Mouse (Mus musculus) neural tube, embryonic 14.5 days (tissue): ENCODE data around the gene Yjefn3. TPM values are rescaled to one million over a fixed set of nuclear protein-coding genes. Genes with fewer than 3 reads are reported as not detected.

Experiments
- ATAC-seq: fragments of 200-750 bp; cut with Nextera tagmentation; 2 replicates; pipeline ENCODE4 v1.8.0; 2017; ENCODE audit warnings: low read depth, mild to moderate bottlenecking, moderate TSS enrichment, moderate library complexity
- H3K27ac ChIP-seq: fragments of 300-500 bp; sonication (generic); 2 replicates; pipeline ENCODE4 v1.5.1; 2014; ENCODE audit warnings: low read depth, mild to moderate bottlenecking, control low read depth, low read length, moderate library complexity, mixed read lengths
- H3K27me3 ChIP-seq: fragments of 300-500 bp; sonication (generic); 2 replicates; pipeline ENCODE4 v1.6.1; 2014; ENCODE audit warnings: low read length; ENCODE audit not compliant: control insufficient read depth, insufficient read depth
- H3K36me3 ChIP-seq: fragments of 300-500 bp; sonication (generic); 2 replicates; pipeline ENCODE4 v1.6.1; 2014; ENCODE audit warnings: low read length, mixed read lengths; ENCODE audit not compliant: control insufficient read depth, insufficient read depth
- H3K4me1 ChIP-seq: fragments of 300-500 bp; sonication (generic); 2 replicates; pipeline ENCODE4 v1.6.1; 2014; ENCODE audit warnings: low read length; ENCODE audit not compliant: control insufficient read depth, insufficient read depth
- H3K4me2 ChIP-seq: fragments of 300-500 bp; sonication (generic); 2 replicates; pipeline ENCODE4 v1.6.1; 2014; ENCODE audit warnings: mild to moderate bottlenecking, low read depth, low read length, control low read depth
- H3K4me3 ChIP-seq: fragments of 300-500 bp; sonication (generic); 2 replicates; pipeline ENCODE4 v1.5.1; 2014; ENCODE audit warnings: low read depth, low read length, control low read depth, mixed read lengths
- H3K9ac ChIP-seq: fragments of 300-500 bp; sonication (generic); replicated peaks from 2 replicates; pipeline ENCODE4 v1.6.1; 2014; ENCODE audit warnings: low read depth, mild to moderate bottlenecking, control low read depth, low read length, mixed read lengths
- H3K9me3 ChIP-seq: fragments of 300-500 bp; sonication (generic); 2 replicates; pipeline ENCODE4 v1.6.1; 2016; ENCODE audit warnings: low read length; ENCODE audit not compliant: control insufficient read depth
- WGBS: fragments of 180-500 bp; shearing (Covaris S2); extraction: QIAGEN DNeasy Blood & Tissue Kit; methylation state at CpG from one replicate; pipeline ENCODE4 v1.1.7; 2014; 5-methylcytosine and 5-hydroxymethylcytosine counted together
- polyA plus RNA-seq: library from polyadenylated mRNA; unstranded; fragments of >200 nt; fragmentation: Nextera tagmentation; extraction: Ambion mirVana; gene quantifications from 2 replicates; pipeline ENCODE4 v1.2.1, GENCODE M21; 2014

Gene Yjefn3
- polyA plus RNA-seq, 1 experiment from 2014 or later = 11.5 TPM

- H3K4me3 ChIP-seq = no peak overlapping the region
- no peak for ATAC-seq
- H3K4me1 ChIP-seq = 0 out of 2 replicates have a peak, but pooled peaks cover 2% of the 10 kb centered on the region
- H3K9ac ChIP-seq = no peak overlapping the region
- H3K27ac ChIP-seq = no peak overlapping the region
- no peak overlapping the region for H3K4me2 ChIP-seq
- H3K27me3 ChIP-seq = peaks cover 55% of the 10 kb centered on the region
- H3K36me3 ChIP-seq = no peaks in the 10 kb centered on the region
- no peaks in the 10 kb centered on the region for H3K9me3 ChIP-seq
- 58% methylated on average over 8 of the region's 8 CpGs for WGBS
Measured at GRCm38 (mm10) chr8:69879678-69880077, 22.8 kb downstream of the Yjefn3 start.

GRCm38 (mm10) chr8:69877992-69878391, 24.5 kb downstream of the Yjefn3 start:
- 0 out of 2 replicates have a peak, but pooled peaks cover 2% of the 10 kb centered on the region for H3K4me1 ChIP-seq
- no peak overlapping the region for H3K4me3 ChIP-seq
- no peaks in the 10 kb centered on the region for H3K9me3 ChIP-seq
- 71% methylated on average over 3 of the region's 3 CpGs for WGBS
- no peak overlapping the region for H3K9ac ChIP-seq
- H3K27ac ChIP-seq = no peak overlapping the region
- H3K27me3 ChIP-seq = peaks cover 39% of the 10 kb centered on the region
- no peaks in the 10 kb centered on the region for H3K36me3 ChIP-seq
- H3K4me2 ChIP-seq = no peak overlapping the region
- no peak for ATAC-seq

- H3K4me1 ChIP-seq = 0 out of 2 replicates have a peak, but pooled peaks cover under 1% of the 10 kb centered on the region
- 85% methylated on average over 4 of the region's 4 CpGs for WGBS
- H3K9me3 ChIP-seq = no peaks in the 10 kb centered on the region
- no peak overlapping the region for H3K4me3 ChIP-seq
- no peak overlapping the region for H3K9ac ChIP-seq
- H3K27ac ChIP-seq = no peak overlapping the region
- peaks cover 33% of the 10 kb centered on the region for H3K27me3 ChIP-seq
- H3K4me2 ChIP-seq = no peak overlapping the region
- no peak for ATAC-seq
- H3K36me3 ChIP-seq = 0 out of 2 replicates have a peak, but pooled peaks cover 2% of the 10 kb centered on the region
Measured at GRCm38 (mm10) chr8:69877396-69877795, 25.1 kb downstream of the Yjefn3 start.

GRCm38 (mm10) chr8:69876967-69877366, 25.5 kb downstream of the Yjefn3 start:
- Histone ChIP-seq H3K9ac (no peak overlapping the region), H3K27me3 (peaks cover 29% of the 10 kb centered on the region), H3K4me3 (no peak overlapping the region), H3K4me2 (no peak overlapping the region), H3K27ac (no peak overlapping the region), H3K36me3 (0 out of 2 replicates have a peak, but pooled peaks cover 3% of the 10 kb centered on the region), H3K4me1 (no peaks in the 10 kb centered on the region), H3K9me3 (no peaks in the 10 kb centered on the region)
- no peak for ATAC-seq
- 78% methylated on average over 10 of the region's 10 CpGs for WGBS

- H3K4me1 ChIP-seq = no peaks in the 10 kb centered on the region
- peaks cover 20% of the 10 kb centered on the region for H3K27me3 ChIP-seq
- H3K36me3 ChIP-seq = 0 out of 2 replicates have a peak, but pooled peaks cover 8% of the 10 kb centered on the region
- H3K9me3 ChIP-seq = no peaks in the 10 kb centered on the region
- H3K4me2 ChIP-seq = no peak overlapping the region
- ATAC-seq = no peak
- no peak overlapping the region for H3K27ac ChIP-seq
- 45% methylated on average over 10 of the region's 10 CpGs for WGBS
- H3K4me3 ChIP-seq = no peak overlapping the region
- H3K9ac ChIP-seq = no peak overlapping the region
Measured at GRCm38 (mm10) chr8:69876097-69876496, 26.4 kb downstream of the Yjefn3 start.

GRCm38 (mm10) chr8:69874654-69875053, 27.9 kb downstream of the Yjefn3 start:
- WGBS = 94% methylated on average over 13 of the region's 13 CpGs
- no peak overlapping the region for H3K4me3 ChIP-seq
- no peak for ATAC-seq

GRCm38 (mm10) chr8:69874155-69874554, 28.4 kb downstream of the Yjefn3 start:
- 0 out of 2 replicates have a peak, but pooled peaks cover 8% of the 10 kb centered on the region for H3K36me3 ChIP-seq
- no peak overlapping the region for H3K4me3 ChIP-seq
- no peak for ATAC-seq

More at GRCm38 (mm10) chr8:69874654-69875053, 27.9 kb downstream of the Yjefn3 start:
- Histone ChIP-seq H3K9ac (no peak overlapping the region), H3K9me3 (no peaks in the 10 kb centered on the region), H3K4me2 (no peak overlapping the region), H3K4me1 (no peaks in the 10 kb centered on the region), H3K36me3 (0 out of 2 replicates have a peak, but pooled peaks cover 8% of the 10 kb centered on the region), H3K27ac (no peak overlapping the region), H3K27me3 (peaks cover 6% of the 10 kb centered on the region)

GRCm38 (mm10) chr8:69870907-69871306, 31.6 kb downstream of the Yjefn3 start:
- no peak for ATAC-seq
- 93% methylated on average over 6 of the region's 6 CpGs for WGBS

More at GRCm38 (mm10) chr8:69874155-69874554, 28.4 kb downstream of the Yjefn3 start:
- H3K4me2 ChIP-seq = no peak overlapping the region
- H3K9ac ChIP-seq = no peak overlapping the region
- 10% methylated on average over 9 of the region's 9 CpGs for WGBS
- H3K27ac ChIP-seq = no peak overlapping the region
- no peaks in the 10 kb centered on the region for H3K4me1 ChIP-seq
- H3K9me3 ChIP-seq = no peaks in the 10 kb centered on the region
- H3K27me3 ChIP-seq = peaks cover under 1% of the 10 kb centered on the region; the same call in 1 of the 2 replicates

GRCm38 (mm10) chr8:69870003-69870765, 32.3 kb downstream of the Yjefn3 start:
- Histone ChIP-seq H3K4me1 (no peaks in the 10 kb centered on the region), H3K4me3 (no peak overlapping the region), H3K9me3 (no peaks in the 10 kb centered on the region), H3K36me3 (peaks cover 8% of the 10 kb centered on the region; the same call in 1 of the 2 replicates), H3K27me3 (no peaks in the 10 kb centered on the region), H3K27ac (no peak overlapping the region), H3K9ac (no peak overlapping the region), H3K4me2 (no peak overlapping the region)
- ATAC-seq = no peak
- WGBS = 83% methylated on average over 11 of the region's 11 CpGs

More at GRCm38 (mm10) chr8:69870907-69871306, 31.6 kb downstream of the Yjefn3 start:
- no peak overlapping the region for H3K4me2 ChIP-seq
- H3K27ac ChIP-seq = no peak overlapping the region
- H3K9me3 ChIP-seq = no peaks in the 10 kb centered on the region
- H3K9ac ChIP-seq = no peak overlapping the region
- no peaks in the 10 kb centered on the region for H3K27me3 ChIP-seq
- no peak overlapping the region for H3K4me3 ChIP-seq
- H3K4me1 ChIP-seq = no peaks in the 10 kb centered on the region
- H3K36me3 ChIP-seq = 0 out of 2 replicates have a peak, but pooled peaks cover 8% of the 10 kb centered on the region
